Mouse (Mus musculus): ENCODE measurements around the gene Creld1. TPM values are rescaled to one million over a fixed set of nuclear protein-coding genes. Genes with fewer than 3 reads are reported as not detected.

The Creld1 gene
- polyA plus RNA-seq, 1 experiment from 2014 or later, result 39.6 TPM

- Histone ChIP-seq H3K36me3 (replicated peaks) (no peaks in the 10 kb centered on the region), H3K9ac (no peak overlapping the region), H3K4me2 (no peak overlapping the region), H3K4me3 (replicated peaks) (no peak overlapping the region), H3K4me1 (peaks cover 14% of the 10 kb centered on the region), H3K27ac (no peak overlapping the region), H3K9me3 (no peaks in the 10 kb centered on the region), H3K27me3 (peaks cover 33% of the 10 kb centered on the region)
- WGBS, result 87% methylated on average over 6 of the region's 6 CpGs
- no peak for ATAC-seq (ENCODE audit: low FRiP score)
These were observed 16.2 kb downstream of the Creld1 start for GRCm38 (mm10) chr6:113499346-113499745.

GRCm38 (mm10) chr6:113501388-113502084, 18.4 kb downstream of the Creld1 start, which contains the start of gene Prrt3:
Prrt3 (minus strand) TSS chr6:113501931.
- Histone ChIP-seq H3K4me3 (replicated peaks) (peak within 1 kb of the TSS; percentile 57), H3K9ac (peak within 1 kb of the TSS; percentile 66), H3K4me2 (peak within 1 kb of the TSS; percentile 76), H3K27ac (0 out of 2 replicates have a peak within 1 kb of the TSS, but pooled peaks have one; percentile 25), H3K36me3 (replicated peaks) (no peaks in the 10 kb centered on the region), H3K27me3 (peaks cover 18% of the 10 kb centered on the region), H3K4me1 (peaks cover 5% of the 10 kb centered on the region), H3K9me3 (no peaks in the 10 kb centered on the region)
- 2% methylated on average over 32 of the region's 32 CpGs for WGBS
- ATAC-seq (ENCODE audit: low FRiP score), result peak; percentile 77

GRCm38 (mm10) chr6:113502801-113503200, 19.7 kb downstream of the Creld1 start:
- Histone ChIP-seq H3K27me3 (peaks cover 18% of the 10 kb centered on the region), H3K4me2 (no peak overlapping the region), H3K9ac (no peak overlapping the region), H3K9me3 (no peaks in the 10 kb centered on the region), H3K36me3 (replicated peaks) (no peaks in the 10 kb centered on the region), H3K27ac (no peak overlapping the region), H3K4me3 (replicated peaks) (no peak overlapping the region), H3K4me1 (peaks cover 5% of the 10 kb centered on the region)
- no peak for ATAC-seq (ENCODE audit: low FRiP score)
- 47% methylated on average over 2 of the region's 2 CpGs for WGBS

GRCm38 (mm10) chr6:113505689-113506088, 22.6 kb downstream of the Creld1 start:
- Histone ChIP-seq H3K27ac (no peak overlapping the region), H3K9me3 (no peaks in the 10 kb centered on the region), H3K27me3 (peaks cover 12% of the 10 kb centered on the region), H3K9ac (no peak overlapping the region), H3K4me3 (replicated peaks) (no peak overlapping the region), H3K4me1 (peaks cover 5% of the 10 kb centered on the region), H3K4me2 (no peak overlapping the region), H3K36me3 (replicated peaks) (no peaks in the 10 kb centered on the region)
- WGBS, result 90% methylated on average over 1 of the region's 1 CpGs
- no peak for ATAC-seq (ENCODE audit: low FRiP score)

GRCm38 (mm10) chr6:113507130-113507529, 24.0 kb downstream of the Creld1 start:
- Histone ChIP-seq H3K4me3 (replicated peaks) (no peak overlapping the region), H3K9me3 (no peaks in the 10 kb centered on the region)
- no peak for ATAC-seq (ENCODE audit: low FRiP score)

GRCm38 (mm10) chr6:113508272-113508946, 25.3 kb downstream of the Creld1 start:
- Histone ChIP-seq H3K4me1 (no peaks in the 10 kb centered on the region), H3K27ac (no peak overlapping the region), H3K4me2 (no peak overlapping the region), H3K27me3 (no peaks in the 10 kb centered on the region), H3K36me3 (replicated peaks) (peaks cover 9% of the 10 kb centered on the region), H3K4me3 (replicated peaks) (no peak overlapping the region), H3K9me3 (no peaks in the 10 kb centered on the region), H3K9ac (no peak overlapping the region)
- 63% methylated on average over 7 of the region's 7 CpGs for whole genome bisulfite sequencing
- ATAC-seq (ENCODE audit: low FRiP score), result no peak

More at GRCm38 (mm10) chr6:113507130-113507529, 24.0 kb downstream of the Creld1 start:
- no peak overlapping the region for H3K9ac ChIP-seq
- 0 out of 2 replicates have a peak, but pooled peaks cover under 1% of the 10 kb centered on the region for H3K36me3 ChIP-seq (replicated peaks)
- H3K27ac ChIP-seq, result no peak overlapping the region
- H3K27me3 ChIP-seq, result no peaks in the 10 kb centered on the region
- no peak overlapping the region for H3K4me2 ChIP-seq
- no peaks in the 10 kb centered on the region for H3K4me1 ChIP-seq

- WGBS, result 57% methylated on average over 5 of the region's 5 CpGs
- no peaks in the 10 kb centered on the region for H3K27me3 ChIP-seq
- H3K27ac ChIP-seq, result no peak overlapping the region
- H3K4me3 ChIP-seq (replicated peaks), result no peak overlapping the region
- H3K4me1 ChIP-seq, result no peaks in the 10 kb centered on the region
- no peaks in the 10 kb centered on the region for H3K9me3 ChIP-seq
- peaks cover 14% of the 10 kb centered on the region for H3K36me3 ChIP-seq (replicated peaks)
- no peak overlapping the region for H3K4me2 ChIP-seq
- ATAC-seq (ENCODE audit: low FRiP score), result no peak
- no peak overlapping the region for H3K9ac ChIP-seq
These were observed 25.8 kb downstream of the Creld1 start for GRCm38 (mm10) chr6:113508947-113509280.

- Histone ChIP-seq H3K4me3 (replicated peaks) (no peak overlapping the region), H3K9me3 (no peaks in the 10 kb centered on the region), H3K4me2 (no peak overlapping the region), H3K36me3 (replicated peaks) (peaks cover 64% of the 10 kb centered on the region), H3K9ac (no peak overlapping the region), H3K27me3 (no peaks in the 10 kb centered on the region), H3K27ac (no peak overlapping the region), H3K4me1 (no peaks in the 10 kb centered on the region)
- ATAC-seq (ENCODE audit: low FRiP score), result no peak
- 98% methylated on average over 6 of the region's 6 CpGs for WGBS
These were observed 30.8 kb downstream of the Creld1 start for GRCm38 (mm10) chr6:113513944-113514343.

GRCm38 (mm10) chr6:113514600-113514999, 31.5 kb downstream of the Creld1 start:
- H3K27ac ChIP-seq, result no peak overlapping the region
- no peaks in the 10 kb centered on the region for H3K4me1 ChIP-seq
- peaks cover 71% of the 10 kb centered on the region for H3K36me3 ChIP-seq (replicated peaks)
- H3K9ac ChIP-seq, result no peak overlapping the region
- H3K27me3 ChIP-seq, result no peaks in the 10 kb centered on the region
- H3K4me2 ChIP-seq, result no peak overlapping the region
- no peaks in the 10 kb centered on the region for H3K9me3 ChIP-seq
- ATAC-seq (ENCODE audit: low FRiP score), result no peak
- whole genome bisulfite sequencing, result 99% methylated on average over 3 of the region's 3 CpGs
- no peak overlapping the region for H3K4me3 ChIP-seq (replicated peaks)

GRCm38 (mm10) chr6:113517434-113518080, 34.5 kb downstream of the Creld1 start:
- H3K9me3 ChIP-seq, result no peaks in the 10 kb centered on the region
- no peak for ATAC-seq (ENCODE audit: low FRiP score)
- whole genome bisulfite sequencing, result 93% methylated on average over 8 of the region's 8 CpGs
- peaks cover 92% of the 10 kb centered on the region for H3K36me3 ChIP-seq (replicated peaks)
- H3K9ac ChIP-seq, result no peak overlapping the region
- H3K4me2 ChIP-seq, result no peak overlapping the region
- H3K27ac ChIP-seq, result no peak overlapping the region
- H3K27me3 ChIP-seq, result no peaks in the 10 kb centered on the region
- H3K4me3 ChIP-seq (replicated peaks), result no peak overlapping the region
- H3K4me1 ChIP-seq, result no peaks in the 10 kb centered on the region

- peaks cover 56% of the 10 kb centered on the region for H3K36me3 ChIP-seq (replicated peaks)
- H3K9me3 ChIP-seq, result no peaks in the 10 kb centered on the region
- H3K4me2 ChIP-seq, result no peak overlapping the region
- no peak overlapping the region for H3K4me3 ChIP-seq (replicated peaks)
- H3K9ac ChIP-seq, result no peak overlapping the region
- H3K27me3 ChIP-seq, result no peaks in the 10 kb centered on the region
- no peaks in the 10 kb centered on the region for H3K4me1 ChIP-seq
- ATAC-seq (ENCODE audit: low FRiP score), result no peak
- H3K27ac ChIP-seq, result no peak overlapping the region
- 88% methylated on average over 1 of the region's 1 CpGs for WGBS
These were observed 39.2 kb downstream of the Creld1 start for GRCm38 (mm10) chr6:113522310-113522709.

- H3K4me2 ChIP-seq, result no peak overlapping the region
- H3K9ac ChIP-seq, result no peak overlapping the region
- no peak for ATAC-seq (ENCODE audit: low FRiP score)
- H3K27ac ChIP-seq, result no peak overlapping the region
- H3K9me3 ChIP-seq, result no peaks in the 10 kb centered on the region
- no peaks in the 10 kb centered on the region for H3K27me3 ChIP-seq
- no peak overlapping the region for H3K4me3 ChIP-seq (replicated peaks)
- H3K36me3 ChIP-seq (replicated peaks), result peaks cover 45% of the 10 kb centered on the region
- H3K4me1 ChIP-seq, result no peaks in the 10 kb centered on the region
- WGBS, result 93% methylated on average over 8 of the region's 8 CpGs
These were observed 40.3 kb downstream of the Creld1 start for GRCm38 (mm10) chr6:113523420-113523819.

Data from forebrain, embryonic 12.5 days (tissue).